Mouse (Mus musculus) embryonic fibroblast, embryonic 13.5 days (primary cell): ENCODE measurements around the gene Extl1. TPM values are rescaled to one million over a fixed set of nuclear protein-coding genes. Genes with fewer than 3 reads are reported as not detected.

Experiments
- H3K27ac ChIP-seq: 2 replicates; pipeline ENCODE4 v1.5.1; 2012; ENCODE audit warnings: low read length, control low read depth, inconsistent platforms; ENCODE audit not compliant: insufficient read depth
- H3K4me1 ChIP-seq: 2 replicates; pipeline ENCODE4 v1.6.1; 2011; ENCODE audit warnings: low read length; ENCODE audit not compliant: control insufficient read depth, insufficient read depth
- H3K4me3 ChIP-seq: 2 replicates; pipeline ENCODE4 v1.5.1; 2011; ENCODE audit warnings: mild to moderate bottlenecking, control low read depth, low read length; ENCODE audit not compliant: insufficient read depth
- CTCF ChIP-seq: IDR thresholded peaks from 2 replicates; pipeline ENCODE4 v1.5.1; 2011; ENCODE audit warnings: mild to moderate bottlenecking, control low read depth, low read length, moderate library complexity, borderline replicate concordance; ENCODE audit not compliant: insufficient read depth
- POLR2A ChIP-seq: IDR thresholded peaks from 2 replicates; pipeline ENCODE4 v1.6.1; 2011; ENCODE audit warnings: low read depth, mild to moderate bottlenecking, control low read depth, low read length, moderate library complexity
- polyA plus RNA-seq: library from polyadenylated mRNA; stranded (reverse); fragments of >200 nt; gene quantifications from 2 replicates; pipeline ENCODE4 v1.2.4, GENCODE M21; 2011; ENCODE audit warnings: low read depth; ENCODE audit not compliant: missing spikeins, insufficient read length

The Extl1 gene
- polyA plus RNA-seq, 1 experiment: 0.58 TPM

- no peak overlapping the region for H3K27ac ChIP-seq
- TF ChIP-seq CTCF: no peak
- no peak for TF ChIP-seq POLR2A
- no peak overlapping the region for H3K4me3 ChIP-seq
- H3K4me1 ChIP-seq: no peaks in the 10 kb centered on the region
Observed at GRCm38 (mm10) chr4:134352929-134353328, 30.7 kb downstream of the Extl1 start.

DNA sequence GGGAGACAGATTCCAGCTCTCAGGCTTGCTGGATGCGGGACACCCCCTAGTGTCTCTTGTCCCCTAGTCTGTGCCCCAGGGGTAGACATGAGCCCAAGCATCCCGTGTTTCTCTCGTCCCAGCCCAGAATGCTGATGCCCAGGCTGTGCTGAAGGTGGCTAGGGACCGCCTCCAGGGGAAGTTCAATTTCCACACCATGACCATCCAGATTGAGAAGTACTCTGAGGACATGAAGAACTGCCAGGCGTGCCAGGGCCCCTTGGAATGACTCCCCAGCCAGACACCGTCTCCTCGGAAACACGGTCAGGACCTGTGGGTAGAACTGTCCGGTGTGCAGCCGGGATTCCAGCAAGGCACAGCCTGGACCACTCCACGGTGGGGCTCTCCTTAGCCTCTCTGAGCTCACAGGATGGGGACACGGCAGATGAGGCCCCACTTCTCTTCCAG lies 31.4 kb downstream of the Extl1 start:
- Histone ChIP-seq H3K27ac (no peak overlapping the region), H3K4me1 (no peaks in the 10 kb centered on the region), H3K4me3 (no peak overlapping the region)
- TF ChIP-seq POLR2A (no peak), CTCF (no peak)

- no peaks in the 10 kb centered on the region for H3K4me1 ChIP-seq
- no peak for TF ChIP-seq POLR2A
- no peak for TF ChIP-seq CTCF
- H3K27ac ChIP-seq: no peak overlapping the region
- no peak overlapping the region for H3K4me3 ChIP-seq
Observed at GRCm38 (mm10) chr4:134351329-134352260, 32.1 kb downstream of the Extl1 start.

GRCm38 (mm10) chr4:134350641-134351040 lies 33.0 kb downstream of the Extl1 start:
- Histone ChIP-seq H3K4me3 (no peak overlapping the region), H3K27ac (no peak overlapping the region), H3K4me1 (no peaks in the 10 kb centered on the region)
- TF ChIP-seq CTCF (no peak), POLR2A (no peak)

DNA sequence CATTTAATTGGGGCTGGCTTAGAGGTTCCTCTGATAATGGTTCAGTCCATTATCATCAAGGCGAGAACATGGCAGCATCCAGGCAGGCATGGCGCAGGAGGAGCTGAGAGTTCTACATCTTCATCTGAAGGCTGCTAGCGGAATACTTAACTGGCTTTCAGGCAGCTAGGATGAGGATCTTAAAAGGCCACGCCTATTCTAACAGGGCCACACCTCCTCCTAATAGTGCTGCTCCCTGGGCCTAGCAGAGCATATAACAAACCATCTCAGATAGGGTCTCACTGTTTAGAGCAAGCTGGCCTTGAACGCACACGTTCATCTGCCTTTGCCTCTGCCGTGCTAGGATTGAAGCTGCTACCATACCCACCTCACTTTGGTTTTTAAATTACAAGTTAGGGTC lies 33.8 kb downstream of the Extl1 start:
- Histone ChIP-seq H3K4me1 (no peaks in the 10 kb centered on the region), H3K4me3 (no peak overlapping the region), H3K27ac (no peak overlapping the region)
- TF ChIP-seq CTCF: no peak
- no peak for TF ChIP-seq POLR2A

DNA sequence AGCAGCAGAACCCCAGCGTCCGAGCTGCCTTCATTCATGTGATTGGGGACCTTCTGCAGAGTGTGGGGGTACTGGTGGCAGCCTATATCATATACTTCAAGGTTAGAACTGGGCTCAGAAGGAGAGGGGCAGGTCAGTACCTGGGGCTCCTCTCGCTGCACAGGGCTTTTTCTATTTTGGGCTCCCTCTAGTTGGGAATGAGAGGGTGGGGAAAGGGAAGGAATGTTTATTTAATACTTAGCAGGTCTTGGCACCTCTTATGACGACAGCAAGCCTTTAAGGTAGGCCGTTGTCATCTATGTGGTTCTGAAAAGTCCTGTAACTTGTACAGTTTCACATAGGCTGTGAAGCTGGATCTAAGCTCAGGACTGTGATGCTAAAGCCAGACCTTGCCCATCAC lies 35.1 kb downstream of the Extl1 start:
- Histone ChIP-seq H3K27ac (no peak overlapping the region), H3K4me3 (no peak overlapping the region), H3K4me1 (no peaks in the 10 kb centered on the region)
- TF ChIP-seq POLR2A: no peak
- TF ChIP-seq CTCF: no peak

DNA sequence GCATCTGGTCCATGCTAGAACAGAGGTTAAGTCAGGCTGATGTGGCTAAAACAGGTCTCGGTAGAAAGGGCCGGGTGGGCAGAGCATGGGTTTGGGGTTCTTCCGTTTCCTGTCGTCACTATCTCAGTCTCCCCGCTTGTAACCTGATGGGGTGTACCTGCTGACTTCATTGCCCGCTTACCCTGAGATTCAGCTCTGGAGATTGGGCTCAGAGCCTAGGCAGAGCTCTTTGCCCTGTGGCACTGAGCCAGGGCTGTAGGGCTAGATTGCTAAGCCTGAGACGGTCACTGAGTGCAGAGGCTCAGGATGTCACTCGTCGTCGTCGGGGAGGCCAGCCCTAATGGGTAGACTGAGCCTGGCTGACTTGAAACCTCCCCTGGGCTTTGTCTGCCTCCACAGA lies 35.6 kb downstream of the Extl1 start:
- Histone ChIP-seq H3K27ac (no peak overlapping the region), H3K4me3 (no peak overlapping the region), H3K4me1 (no peaks in the 10 kb centered on the region)
- TF ChIP-seq POLR2A (no peak), CTCF (no peak)

GRCm38 (mm10) chr4:134345802-134346201 lies 37.8 kb downstream of the Extl1 start:
- no peak for TF ChIP-seq CTCF
- no peak for TF ChIP-seq POLR2A
- H3K4me1 ChIP-seq: no peaks in the 10 kb centered on the region
- no peak overlapping the region for H3K27ac ChIP-seq

GRCm38 (mm10) chr4:134344620-134345019 lies 39.0 kb downstream of the Extl1 start:
- H3K4me3 ChIP-seq: no peak overlapping the region
- TF ChIP-seq CTCF: no peak
- TF ChIP-seq POLR2A: no peak
- no peaks in the 10 kb centered on the region for H3K4me1 ChIP-seq
- no peak overlapping the region for H3K27ac ChIP-seq

More at GRCm38 (mm10) chr4:134345802-134346201, 37.8 kb downstream of the Extl1 start:
- no peak overlapping the region for H3K4me3 ChIP-seq
